Mouse (Mus musculus) hindbrain, embryonic 13.5 days (tissue): ENCODE results near the gene Eya4. TPM values are rescaled to one million over a fixed set of nuclear protein-coding genes. Genes with fewer than 3 reads are reported as not detected.

ENCODE experiments used
- ATAC-seq: fragments of 200-750 bp; cut with Nextera tagmentation; 2 replicates; pipeline ENCODE4 v1.8.0; 2017; ENCODE audit warnings: moderate TSS enrichment; ENCODE audit not compliant: low FRiP score
- H3K27ac ChIP-seq: fragments of 300-500 bp; sonication (generic); 2 replicates; pipeline ENCODE4 v1.5.1; 2015; ENCODE audit warnings: inconsistent platforms, mild to moderate bottlenecking, moderate library complexity
- H3K27me3 ChIP-seq: fragments of 300-500 bp; sonication (generic); 2 replicates; pipeline ENCODE4 v1.6.1; 2015; ENCODE audit warnings: mild to moderate bottlenecking, inconsistent platforms
- H3K36me3 ChIP-seq: fragments of 300-500 bp; sonication (generic); 2 replicates; pipeline ENCODE4 v1.6.1; 2015; ENCODE audit warnings: mild to moderate bottlenecking, inconsistent platforms
- H3K4me1 ChIP-seq: fragments of 300-500 bp; sonication (generic); replicated peaks from 2 replicates; pipeline ENCODE4 v1.6.1; 2015; ENCODE audit warnings: inconsistent platforms
- H3K4me2 ChIP-seq: fragments of 300-500 bp; sonication (generic); 2 replicates; pipeline ENCODE4 v1.6.1; 2015; ENCODE audit warnings: inconsistent platforms, mild to moderate bottlenecking, moderate library complexity
- H3K4me3 ChIP-seq: fragments of 300-500 bp; sonication (generic); 2 replicates; pipeline ENCODE4 v1.5.1; 2015; ENCODE audit warnings: mild to moderate bottlenecking, inconsistent platforms
- H3K9ac ChIP-seq: fragments of 300-500 bp; sonication (generic); 2 replicates; pipeline ENCODE4 v1.6.1; 2015; ENCODE audit warnings: mild to moderate bottlenecking, inconsistent platforms
- H3K9me3 ChIP-seq: fragments of 300-500 bp; sonication (generic); 2 replicates; pipeline ENCODE4 v1.6.1; 2016; ENCODE audit warnings: inconsistent platforms
- WGBS: fragments of 180-500 bp; shearing (Covaris S2); methylation state at CpG from one replicate; pipeline ENCODE4 v1.1.7; 2015; 5-methylcytosine and 5-hydroxymethylcytosine counted together
- polyA plus RNA-seq: library from polyadenylated mRNA; unstranded; fragments of >200 nt; fragmentation: Nextera tagmentation; extraction: Ambion mirVana; gene quantifications from 2 replicates; pipeline ENCODE4 v1.2.1, GENCODE M21; 2015

Gene Eya4
- polyA plus RNA-seq, 1 experiment from 2014 or later: 1.2 TPM

- H3K9me3 ChIP-seq: no peaks in the 10 kb centered on the region
- H3K27me3 ChIP-seq: no peaks in the 10 kb centered on the region
- no peak for ATAC-seq
- H3K9ac ChIP-seq: no peak overlapping the region
- no peak overlapping the region for H3K4me3 ChIP-seq
- no peaks in the 10 kb centered on the region for H3K36me3 ChIP-seq
- WGBS: 35% methylated on average over 5 of the region's 5 CpGs
- no peaks in the 10 kb centered on the region for H3K4me1 ChIP-seq
- H3K4me2 ChIP-seq: no peak overlapping the region
- H3K27ac ChIP-seq: no peak overlapping the region
Observed at GRCm38 (mm10) chr10:23126529-23126928, 224.1 kb downstream of the Eya4 start.

GRCm38 (mm10) chr10:23120437-23120836, 230.1 kb downstream of the Eya4 start:
- H3K36me3 ChIP-seq: no peaks in the 10 kb centered on the region
- 65% methylated on average over 2 of the region's 2 CpGs for WGBS
- ATAC-seq: no peak

GRCm38 (mm10) chr10:23116786-23117410, 233.7 kb downstream of the Eya4 start:
- Histone ChIP-seq H3K27ac (no peak overlapping the region), H3K27me3 (no peaks in the 10 kb centered on the region), H3K4me1 (no peaks in the 10 kb centered on the region), H3K4me2 (no peak overlapping the region), H3K9ac (no peak overlapping the region), H3K4me3 (no peak overlapping the region), H3K36me3 (no peaks in the 10 kb centered on the region), H3K9me3 (no peaks in the 10 kb centered on the region)
- peak; percentile 79; the same call in 1 of the 2 replicates for ATAC-seq
- WGBS: 48% methylated on average over 10 of the region's 10 CpGs

More at GRCm38 (mm10) chr10:23120437-23120836, 230.1 kb downstream of the Eya4 start:
- Histone ChIP-seq H3K27me3 (no peaks in the 10 kb centered on the region), H3K9ac (no peak overlapping the region), H3K4me1 (no peaks in the 10 kb centered on the region), H3K27ac (no peak overlapping the region), H3K4me3 (no peak overlapping the region), H3K4me2 (no peak overlapping the region), H3K9me3 (no peaks in the 10 kb centered on the region)

- no peaks in the 10 kb centered on the region for H3K27me3 ChIP-seq
- H3K4me1 ChIP-seq: no peaks in the 10 kb centered on the region
Observed at GRCm38 (mm10) chr10:23116063-23116462, 234.5 kb downstream of the Eya4 start.

GRCm38 (mm10) chr10:23115321-23115720, 235.3 kb downstream of the Eya4 start:
- Histone ChIP-seq H3K9me3 (no peaks in the 10 kb centered on the region), H3K36me3 (no peaks in the 10 kb centered on the region), H3K4me3 (no peak overlapping the region), H3K27ac (no peak overlapping the region), H3K9ac (no peak overlapping the region), H3K4me1 (no peaks in the 10 kb centered on the region), H3K4me2 (no peak overlapping the region), H3K27me3 (no peaks in the 10 kb centered on the region)
- 86% methylated on average over 3 of the region's 3 CpGs for WGBS
- no peak for ATAC-seq

More at GRCm38 (mm10) chr10:23116063-23116462, 234.5 kb downstream of the Eya4 start:
- Histone ChIP-seq H3K4me2 (no peak overlapping the region), H3K36me3 (no peaks in the 10 kb centered on the region), H3K27ac (no peak overlapping the region), H3K9ac (no peak overlapping the region), H3K9me3 (no peaks in the 10 kb centered on the region), H3K4me3 (no peak overlapping the region)
- WGBS: 90% methylated on average over 8 of the region's 8 CpGs
- no peak for ATAC-seq

GRCm38 (mm10) chr10:23108122-23108521, 242.5 kb downstream of the Eya4 start:
- no peak overlapping the region for H3K27ac ChIP-seq
- no peak overlapping the region for H3K9ac ChIP-seq
- H3K36me3 ChIP-seq: no peaks in the 10 kb centered on the region
- no peaks in the 10 kb centered on the region for H3K9me3 ChIP-seq
- no peaks in the 10 kb centered on the region for H3K27me3 ChIP-seq
- no peaks in the 10 kb centered on the region for H3K4me1 ChIP-seq
- H3K4me2 ChIP-seq: no peak overlapping the region
- ATAC-seq: no peak
- no peak overlapping the region for H3K4me3 ChIP-seq
- WGBS: 82% methylated on average over 4 of the region's 4 CpGs

GRCm38 (mm10) chr10:23092517-23092916, 258.1 kb downstream of the Eya4 start:
- H3K4me1 ChIP-seq: no peaks in the 10 kb centered on the region
- no peaks in the 10 kb centered on the region for H3K9me3 ChIP-seq
- no peaks in the 10 kb centered on the region for H3K27me3 ChIP-seq
- ATAC-seq: no peak
- 86% methylated on average over 7 of the region's 7 CpGs for WGBS
- H3K36me3 ChIP-seq: no peaks in the 10 kb centered on the region
- no peak overlapping the region for H3K9ac ChIP-seq
- no peak overlapping the region for H3K4me2 ChIP-seq
- no peak overlapping the region for H3K27ac ChIP-seq
- no peak overlapping the region for H3K4me3 ChIP-seq

- Histone ChIP-seq H3K27me3 (no peaks in the 10 kb centered on the region), H3K4me3 (no peak overlapping the region), H3K27ac (no peak overlapping the region), H3K9me3 (no peaks in the 10 kb centered on the region), H3K4me1 (no peaks in the 10 kb centered on the region), H3K36me3 (no peaks in the 10 kb centered on the region), H3K4me2 (no peak overlapping the region), H3K9ac (no peak overlapping the region)
- WGBS: 71% methylated on average over 3 of the region's 3 CpGs
- no peak for ATAC-seq
Observed at GRCm38 (mm10) chr10:23091552-23091951, 259.0 kb downstream of the Eya4 start.

- H3K9me3 ChIP-seq: no peaks in the 10 kb centered on the region
- no peaks in the 10 kb centered on the region for H3K27me3 ChIP-seq
- H3K9ac ChIP-seq: no peak overlapping the region
- H3K4me3 ChIP-seq: no peak overlapping the region
- no peaks in the 10 kb centered on the region for H3K36me3 ChIP-seq
- H3K4me2 ChIP-seq: no peak overlapping the region
- WGBS: 90% methylated on average over 1 of the region's 1 CpGs
- no peaks in the 10 kb centered on the region for H3K4me1 ChIP-seq
- H3K27ac ChIP-seq: no peak overlapping the region
- no peak for ATAC-seq
Observed at GRCm38 (mm10) chr10:23090323-23090722, 260.3 kb downstream of the Eya4 start.

- no peak for ATAC-seq
- Histone ChIP-seq H3K27ac (no peak overlapping the region), H3K36me3 (no peaks in the 10 kb centered on the region), H3K27me3 (no peaks in the 10 kb centered on the region), H3K4me1 (no peaks in the 10 kb centered on the region), H3K4me3 (no peak overlapping the region), H3K9ac (no peak overlapping the region), H3K9me3 (no peaks in the 10 kb centered on the region), H3K4me2 (no peak overlapping the region)
- 97% methylated on average over 6 of the region's 6 CpGs for WGBS
Observed at GRCm38 (mm10) chr10:23089271-23089670, 261.3 kb downstream of the Eya4 start.

GRCm38 (mm10) chr10:23088764-23089163, 261.8 kb downstream of the Eya4 start:
- Histone ChIP-seq H3K4me2 (no peak overlapping the region), H3K36me3 (no peaks in the 10 kb centered on the region), H3K9me3 (no peaks in the 10 kb centered on the region), H3K9ac (no peak overlapping the region), H3K4me3 (no peak overlapping the region), H3K4me1 (no peaks in the 10 kb centered on the region), H3K27me3 (no peaks in the 10 kb centered on the region), H3K27ac (no peak overlapping the region)
- ATAC-seq: no peak
- 72% methylated on average over 3 of the region's 3 CpGs for WGBS

GRCm38 (mm10) chr10:23086352-23087215, 264.0 kb downstream of the Eya4 start:
- H3K4me2 ChIP-seq: no peak overlapping the region

GRCm38 (mm10) chr10:23081548-23081828, 269.1 kb downstream of the Eya4 start:
- WGBS: 34% methylated on average over 4 of the region's 4 CpGs
- H3K4me1 ChIP-seq: no peaks in the 10 kb centered on the region
- peak; percentile 39; the same call in 1 of the 2 replicates for ATAC-seq

More at GRCm38 (mm10) chr10:23086352-23087215, 264.0 kb downstream of the Eya4 start:
- no peaks in the 10 kb centered on the region for H3K4me1 ChIP-seq
- H3K9ac ChIP-seq: no peak overlapping the region
- H3K27me3 ChIP-seq: no peaks in the 10 kb centered on the region
- WGBS: 74% methylated on average over 21 of the region's 21 CpGs
- no peaks in the 10 kb centered on the region for H3K36me3 ChIP-seq
- 0 out of 2 replicates have a peak, but pooled peaks have one; percentile 55 for ATAC-seq
- H3K27ac ChIP-seq: no peak overlapping the region
- H3K9me3 ChIP-seq: no peaks in the 10 kb centered on the region
- no peak overlapping the region for H3K4me3 ChIP-seq

More at GRCm38 (mm10) chr10:23081548-23081828, 269.1 kb downstream of the Eya4 start:
- no peak overlapping the region for H3K4me3 ChIP-seq
- H3K36me3 ChIP-seq: no peaks in the 10 kb centered on the region
- H3K9ac ChIP-seq: no peak overlapping the region
- no peaks in the 10 kb centered on the region for H3K27me3 ChIP-seq
- no peaks in the 10 kb centered on the region for H3K9me3 ChIP-seq
- no peak overlapping the region for H3K27ac ChIP-seq
- H3K4me2 ChIP-seq: no peak overlapping the region
